Mouse (Mus musculus): Measurements from ENCODE around the gene Fhl1. TPM values are rescaled to one million over a fixed set of nuclear protein-coding genes. Genes with fewer than 3 reads are reported as not detected.

The Fhl1 gene
- polyA plus RNA-seq, 1 experiment from 2014 or later, result 241 TPM

DNA sequence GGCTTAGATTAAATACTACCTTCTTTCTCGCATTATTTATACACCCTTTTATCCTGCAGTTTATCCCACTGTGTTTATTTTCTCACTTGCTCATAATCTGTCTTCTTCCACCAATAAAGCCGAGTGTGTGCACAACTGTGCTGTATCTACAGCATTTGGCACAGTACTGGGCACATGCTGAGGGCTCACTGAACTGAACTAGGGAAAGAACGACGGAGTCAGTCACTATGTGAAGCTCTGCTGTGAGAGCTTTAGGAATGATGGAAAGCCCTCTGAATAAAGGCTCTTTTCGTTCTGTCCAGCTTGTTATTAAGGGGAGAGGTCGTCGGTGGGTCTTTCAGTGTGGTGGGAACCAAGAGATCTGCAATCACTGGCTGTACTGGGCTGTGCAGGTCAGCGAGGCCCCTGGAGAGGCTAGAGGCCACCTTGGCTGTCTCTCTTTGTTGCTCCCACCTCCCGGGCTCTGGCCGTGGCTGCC, 720 bp upstream of the Fhl1 start:
- no peaks in the 10 kb centered on the region for H3K27me3 ChIP-seq (ENCODE audit: insufficient read depth, low read length)
- 18% methylated on average over 10 of the region's 10 CpGs for WGBS
- H3K4me3 ChIP-seq (ENCODE audit: low read depth, low read length), result peak overlapping the region; percentile 52
- peak overlapping the region; percentile 57 for H3K4me2 ChIP-seq
- no peak for TF ChIP-seq CTCF (IDR thresholded peaks at IDR 0.05; ENCODE audit: low read depth)
- H3K27ac ChIP-seq (ENCODE audit: low read depth), result peak overlapping the region; percentile 72; the same call in 1 of the 2 replicates
- H3K4me1 ChIP-seq (ENCODE audit: insufficient read depth), result no peaks in the 10 kb centered on the region
- no peaks in the 10 kb centered on the region for H3K36me3 ChIP-seq (ENCODE audit: insufficient read depth)
- H3K9me3 ChIP-seq (ENCODE audit: low read depth, low read length), result no peaks in the 10 kb centered on the region
- peak overlapping the region; percentile 59 for H3K9ac ChIP-seq
- ATAC-seq (ENCODE audit: insufficient read depth) (peak; percentile 9; the same call in 1 of the 2 replicates), DNase-seq (peak; percentile 13)

DNA sequence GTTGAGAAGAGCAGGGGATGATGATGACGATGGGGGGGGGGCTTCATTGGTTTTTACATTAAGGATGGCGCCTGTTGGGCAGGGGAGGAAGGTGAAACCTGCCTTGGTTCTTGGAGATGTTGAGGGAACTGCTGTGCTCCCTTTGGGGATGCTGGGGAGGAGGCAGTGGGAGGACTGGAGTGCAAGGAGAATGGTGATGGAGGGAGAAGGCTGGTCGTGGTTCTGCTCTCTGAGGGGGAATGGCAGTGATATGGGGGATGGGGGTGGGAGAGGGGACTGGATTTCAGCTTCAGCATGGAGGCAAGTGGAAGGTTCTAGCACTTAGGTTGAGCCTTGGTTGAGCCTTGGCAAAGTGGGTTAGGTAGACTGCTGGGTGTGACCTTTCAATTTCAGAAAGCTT, 814 bp downstream of the Fhl1 start:
- no peaks in the 10 kb centered on the region for H3K27me3 ChIP-seq (ENCODE audit: insufficient read depth, low read length)
- H3K9ac ChIP-seq, result peak overlapping the region; percentile 60
- no peaks in the 10 kb centered on the region for H3K4me1 ChIP-seq (ENCODE audit: insufficient read depth)
- 9% methylated on average over 3 of the region's 3 CpGs for WGBS
- 0 out of 2 replicates have a peak, but pooled peaks cover 4% of the 10 kb centered on the region for H3K36me3 ChIP-seq (ENCODE audit: insufficient read depth)
- no peaks in the 10 kb centered on the region for H3K9me3 ChIP-seq (ENCODE audit: low read depth, low read length)
- TF ChIP-seq CTCF (IDR thresholded peaks at IDR 0.05; ENCODE audit: low read depth), result no peak
- peak overlapping the region; percentile 52 for H3K4me3 ChIP-seq (ENCODE audit: low read depth, low read length)
- ATAC-seq (ENCODE audit: insufficient read depth), result no peak
- no peak for DNase-seq
- H3K4me2 ChIP-seq, result peak overlapping the region; percentile 57
- H3K27ac ChIP-seq (ENCODE audit: low read depth), result no peak overlapping the region

DNA sequence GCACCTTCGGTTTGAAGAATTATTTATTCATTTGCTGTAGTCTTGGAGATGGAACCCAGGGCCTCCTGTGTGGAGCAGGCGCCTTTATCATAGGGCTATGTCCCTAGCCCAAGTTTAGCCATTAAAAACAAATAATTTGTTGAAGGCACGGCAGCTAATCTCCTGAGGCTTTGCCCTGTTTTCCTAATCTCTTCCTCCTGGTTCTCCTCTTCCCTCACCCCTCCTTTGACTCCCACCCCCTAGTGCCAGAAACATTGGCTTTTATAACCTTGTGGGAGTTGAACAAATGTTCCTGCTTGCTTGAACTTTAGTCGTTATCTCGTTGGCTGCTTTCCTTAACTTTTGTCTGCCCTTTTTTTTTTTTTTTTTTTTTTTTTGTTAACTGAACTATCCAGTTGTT, 2.8 kb downstream of the Fhl1 start:
- Histone ChIP-seq H3K4me3 (ENCODE audit: low read depth, low read length) (no peak overlapping the region), H3K4me2 (peak overlapping the region; percentile 42; the same call in 1 of the 2 replicates), H3K9me3 (ENCODE audit: low read depth, low read length) (no peaks in the 10 kb centered on the region), H3K36me3 (ENCODE audit: insufficient read depth) (0 out of 2 replicates have a peak, but pooled peaks cover 4% of the 10 kb centered on the region), H3K27ac (ENCODE audit: low read depth) (no peak overlapping the region), H3K27me3 (ENCODE audit: insufficient read depth, low read length) (no peaks in the 10 kb centered on the region), H3K4me1 (ENCODE audit: insufficient read depth) (no peaks in the 10 kb centered on the region), H3K9ac (no peak overlapping the region)
- TF ChIP-seq CTCF (IDR thresholded peaks at IDR 0.05; ENCODE audit: low read depth), result no peak
- peak; percentile 36 for DNase-seq
- 21% methylated on average over 5 of the region's 5 CpGs for WGBS
- no peak for ATAC-seq (ENCODE audit: insufficient read depth)

- Histone ChIP-seq H3K4me2 (no peak overlapping the region), H3K9ac (no peak overlapping the region), H3K4me3 (ENCODE audit: low read depth, low read length) (no peak overlapping the region), H3K36me3 (ENCODE audit: insufficient read depth) (0 out of 2 replicates have a peak, but pooled peaks cover 4% of the 10 kb centered on the region), H3K4me1 (ENCODE audit: insufficient read depth) (no peaks in the 10 kb centered on the region), H3K27ac (ENCODE audit: low read depth) (no peak overlapping the region), H3K27me3 (ENCODE audit: insufficient read depth, low read length) (no peaks in the 10 kb centered on the region), H3K9me3 (ENCODE audit: low read depth, low read length) (no peaks in the 10 kb centered on the region)
- no peak for ATAC-seq (ENCODE audit: insufficient read depth)
- WGBS, result 60% methylated on average over 1 of the region's 1 CpGs
- DNase-seq, result no peak
- no peak for TF ChIP-seq CTCF (IDR thresholded peaks at IDR 0.05; ENCODE audit: low read depth)
Measured at GRCm38 (mm10) chrX:56736226-56736625, 4.6 kb downstream of the Fhl1 start.

DNA sequence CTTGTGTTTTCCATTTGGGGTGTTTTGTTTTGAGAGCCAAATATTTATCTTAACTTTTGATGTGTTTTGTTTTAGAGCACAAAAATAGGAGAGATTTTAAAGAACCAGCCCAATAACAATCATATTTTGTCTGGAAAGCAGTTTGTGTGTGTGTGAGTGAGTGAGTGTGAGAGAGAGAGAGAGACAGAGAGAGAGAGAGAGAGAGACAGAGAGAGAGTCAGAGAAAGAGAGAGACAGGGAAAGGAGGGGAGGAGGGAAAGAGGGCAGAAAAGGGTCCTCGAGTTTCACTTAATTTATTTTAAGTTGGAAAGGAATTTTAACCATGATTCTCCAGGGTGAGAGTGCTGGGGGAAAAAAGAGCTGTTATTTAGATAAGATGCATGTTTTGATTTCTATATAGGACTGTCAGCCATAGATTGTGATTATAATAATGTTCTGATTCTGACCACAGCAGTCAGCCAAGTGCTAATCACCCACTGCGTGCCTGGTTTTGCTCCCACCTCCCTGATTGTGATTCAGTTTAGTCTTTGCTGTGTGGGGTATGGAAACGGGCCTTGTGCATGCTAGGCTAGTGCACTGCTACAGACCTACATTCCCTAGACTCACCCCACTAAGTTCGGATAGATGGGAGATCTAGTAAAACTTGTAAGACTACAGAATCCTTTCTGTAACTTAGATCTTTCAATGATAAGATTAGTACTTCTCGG, 6.4 kb downstream of the Fhl1 start:
- Histone ChIP-seq H3K9me3 (ENCODE audit: low read depth, low read length) (no peaks in the 10 kb centered on the region), H3K4me1 (ENCODE audit: insufficient read depth) (no peaks in the 10 kb centered on the region), H3K36me3 (ENCODE audit: insufficient read depth) (0 out of 2 replicates have a peak, but pooled peaks cover 4% of the 10 kb centered on the region), H3K9ac (no peak overlapping the region), H3K4me3 (ENCODE audit: low read depth, low read length) (no peak overlapping the region), H3K27me3 (ENCODE audit: insufficient read depth, low read length) (no peaks in the 10 kb centered on the region), H3K4me2 (no peak overlapping the region), H3K27ac (ENCODE audit: low read depth) (no peak overlapping the region)
- WGBS, result 43% methylated on average over 5 of the region's 5 CpGs
- DNase-seq, result peak; percentile 47
- TF ChIP-seq CTCF (IDR thresholded peaks at IDR 0.05; ENCODE audit: low read depth), result no peak
- ATAC-seq (ENCODE audit: insufficient read depth), result peak; percentile 79

DNA sequence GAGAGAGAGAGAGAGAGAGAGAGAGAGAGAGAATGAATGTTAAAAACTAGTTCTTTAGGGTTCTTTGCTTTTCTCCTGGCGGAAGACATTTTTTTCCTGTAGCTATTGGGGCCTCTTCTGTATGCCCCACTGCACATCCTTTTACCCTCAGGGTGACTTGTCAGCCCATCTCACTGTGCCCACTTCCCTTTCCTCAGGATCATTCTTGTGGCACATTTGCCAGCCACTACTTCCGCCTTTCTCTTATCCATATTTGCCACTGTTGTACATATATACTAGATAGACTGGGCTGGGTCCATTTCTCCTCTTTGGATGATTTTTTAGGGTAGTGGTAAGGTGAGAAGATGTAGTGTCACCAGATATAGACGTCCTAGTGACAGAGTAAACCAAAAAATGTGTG, 9.8 kb downstream of the Fhl1 start:
- Histone ChIP-seq H3K4me2 (no peak overlapping the region), H3K27ac (ENCODE audit: low read depth) (no peak overlapping the region), H3K9ac (no peak overlapping the region), H3K4me1 (ENCODE audit: insufficient read depth) (no peaks in the 10 kb centered on the region), H3K27me3 (ENCODE audit: insufficient read depth, low read length) (no peaks in the 10 kb centered on the region), H3K36me3 (ENCODE audit: insufficient read depth) (0 out of 2 replicates have a peak, but pooled peaks cover under 1% of the 10 kb centered on the region), H3K9me3 (ENCODE audit: low read depth, low read length) (no peaks in the 10 kb centered on the region), H3K4me3 (ENCODE audit: low read depth, low read length) (no peak overlapping the region)
- ATAC-seq (ENCODE audit: insufficient read depth), result no peak
- DNase-seq, result no peak
- WGBS, result 71% methylated on average over 3 of the region's 3 CpGs
- TF ChIP-seq CTCF (IDR thresholded peaks at IDR 0.05; ENCODE audit: low read depth), result no peak

DNA sequence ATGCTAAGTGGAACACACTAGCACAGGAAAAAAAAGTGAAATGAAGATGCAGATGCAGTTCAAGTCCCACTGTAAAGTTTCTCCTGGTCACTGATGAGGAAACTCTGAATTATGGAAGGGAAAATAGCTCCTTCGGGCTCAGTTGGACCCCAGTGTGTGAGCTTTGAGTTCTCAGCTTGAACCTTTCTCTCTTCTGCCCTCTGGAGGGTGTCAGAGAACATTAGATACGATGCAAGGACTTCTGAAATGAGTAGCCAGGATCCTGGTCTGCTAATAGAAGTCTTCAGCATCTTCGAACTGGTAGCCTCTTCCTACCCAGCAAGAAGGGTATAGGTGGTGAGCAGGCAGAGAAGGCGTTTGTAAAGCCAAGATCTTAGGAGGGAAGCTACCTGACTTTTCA, 19.9 kb downstream of the Fhl1 start:
- no peak for TF ChIP-seq CTCF (IDR thresholded peaks at IDR 0.05; ENCODE audit: low read depth)
- Histone ChIP-seq H3K4me1 (ENCODE audit: insufficient read depth) (no peaks in the 10 kb centered on the region), H3K9me3 (ENCODE audit: low read depth, low read length) (no peaks in the 10 kb centered on the region), H3K4me2 (no peak overlapping the region), H3K9ac (no peak overlapping the region), H3K27ac (ENCODE audit: low read depth) (no peak overlapping the region), H3K36me3 (ENCODE audit: insufficient read depth) (no peaks in the 10 kb centered on the region), H3K4me3 (ENCODE audit: low read depth, low read length) (no peak overlapping the region), H3K27me3 (ENCODE audit: insufficient read depth, low read length) (no peaks in the 10 kb centered on the region)
- 46% methylated on average over 4 of the region's 4 CpGs for WGBS
- DNase-seq, result peak; percentile 25
- ATAC-seq (ENCODE audit: insufficient read depth), result no peak

Data from lung, embryonic 14.5 days (tissue).